Mouse (Mus musculus) lung, adult 2 months (tissue): ENCODE measurements around the gene 1700015F17Rik.

ENCODE experiments used
- CTCF ChIP-seq: fragments of 200-500 bp; IDR thresholded peaks from 2 replicates; pipeline ENCODE4 v1.5.1; 2011; ENCODE audit warnings: mild to moderate bottlenecking, low read length, control low read depth; ENCODE audit not compliant: insufficient read depth
- POLR2A ChIP-seq: fragments of 200-500 bp; IDR thresholded peaks from 2 replicates; pipeline ENCODE4 v1.6.1; 2011; ENCODE audit warnings: low read depth, mild to moderate bottlenecking, control low read depth, low read length, borderline replicate concordance; ENCODE audit errors: extremely low read depth

DNA sequence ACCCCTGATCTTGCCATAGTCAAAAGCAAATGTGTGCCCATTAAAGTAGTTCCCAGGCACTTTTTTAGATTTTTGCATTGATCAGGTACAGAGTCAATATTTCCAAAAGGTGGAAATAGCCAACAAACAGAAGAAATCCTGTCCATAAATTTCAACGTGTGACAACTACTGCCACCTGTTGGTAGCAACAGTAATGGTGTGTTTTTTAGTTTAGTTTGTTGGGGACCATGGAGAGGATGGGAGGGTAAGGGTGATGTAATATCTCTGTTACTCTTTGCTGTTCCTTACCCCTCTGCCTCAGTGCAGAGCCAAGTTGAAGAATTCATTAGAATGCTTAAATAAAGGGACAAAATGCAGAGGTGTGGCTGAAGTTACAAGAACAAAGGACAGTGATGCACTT, 2.7 kb upstream of the 1700015F17Rik start:
- TF ChIP-seq POLR2A (no peak), CTCF (peak; percentile 34; the same call in 1 of the 2 replicates)
